Mouse (Mus musculus) ZHBTc4 (cell line): ENCODE measurements at regions not wholly inside any gene's neighbourhood (a gene's known extent, or its start where the extent isn't known, plus 50 kb on each side); places are given as distances from the start of the nearest gene placed in this dataset.
"Not testable (repeated sequence)": the region's sequence is repeated elsewhere in the genome, so short reads cannot be mapped to it uniquely, and the experiment has no call there.

Experiments used
- DNase-seq: peaks from one replicate; pipeline ENCODE4 v3.0.0-alpha.2; 2011; ENCODE audit warnings: low read depth, low spot score

GRCm38 (mm10) chr19:49115484-49115883 lies 909.7 kb downstream of the Sorcs3 start:
- no peak for DNase-seq

GRCm38 (mm10) chr19:49131664-49132063 lies 925.8 kb downstream of the Sorcs3 start:
- DNase-seq = no peak

- DNase-seq = no peak
These were observed 966.3 kb downstream of the Sorcs3 start for GRCm38 (mm10) chr19:49172078-49172477.

- DNase-seq = no peak
These were observed 1002.1 kb downstream of the Sorcs3 start for GRCm38 (mm10) chr19:49207971-49208370.

- DNase-seq = peak; percentile 66
These were observed 1036.8 kb downstream of the Sorcs3 start for GRCm38 (mm10) chr19:49242601-49243000.

GRCm38 (mm10) chr19:49245114-49245714 lies 1039.4 kb downstream of the Sorcs3 start:
- DNase-seq = no peak

GRCm38 (mm10) chr19:49264616-49265015 lies 1058.8 kb downstream of the Sorcs3 start:
- no peak for DNase-seq

GRCm38 (mm10) chr19:49267864-49268480 lies 1062.1 kb downstream of the Sorcs3 start:
- DNase-seq = no peak

GRCm38 (mm10) chr19:49282626-49283261 lies 1076.9 kb downstream of the Sorcs3 start:
- DNase-seq = no peak

GRCm38 (mm10) chr19:49294980-49295379 lies 1089.2 kb downstream of the Sorcs3 start:
- DNase-seq = no peak

- DNase-seq = no peak
These were observed 1093.8 kb downstream of the Sorcs3 start for GRCm38 (mm10) chr19:49299351-49300271.

GRCm38 (mm10) chr19:49301364-49302091 lies 1095.7 kb downstream of the Sorcs3 start:
- DNase-seq = no peak

GRCm38 (mm10) chr19:49305804-49306203 lies 1100.0 kb downstream of the Sorcs3 start:
- DNase-seq = no peak

GRCm38 (mm10) chr19:49314229-49314628 lies 1108.4 kb downstream of the Sorcs3 start:
- DNase-seq = no peak

GRCm38 (mm10) chr19:49359642-49360041 lies 1153.8 kb downstream of the Sorcs3 start:
- DNase-seq = no peak

GRCm38 (mm10) chr19:49360715-49361114 lies 1154.9 kb downstream of the Sorcs3 start:
- DNase-seq = no peak

GRCm38 (mm10) chr19:49361116-49361515 lies 1155.3 kb downstream of the Sorcs3 start:
- DNase-seq = not testable (repeated sequence)

GRCm38 (mm10) chr19:49372921-49373320 lies 1167.1 kb downstream of the Sorcs3 start:
- no peak for DNase-seq

- DNase-seq = no peak
These were observed 1168.5 kb downstream of the Sorcs3 start for GRCm38 (mm10) chr19:49374295-49374694.

- no peak for DNase-seq
These were observed 1169.1 kb downstream of the Sorcs3 start for GRCm38 (mm10) chr19:49374926-49375325.
